Mouse (Mus musculus) C2C12 (cell line): ENCODE results near the gene Ncapg2. TPM values are rescaled to one million over a fixed set of nuclear protein-coding genes. Genes with fewer than 3 reads are reported as not detected.

ENCODE experiments used
- H3K27me3 ChIP-seq: one replicate; pipeline ENCODE4 v1.6.1; 2011; ENCODE audit not compliant: control insufficient read depth, insufficient read depth, insufficient read length
- H3K36me3 ChIP-seq: one replicate; pipeline ENCODE4 v1.6.1; 2011; ENCODE audit not compliant: control insufficient read depth, insufficient read depth
- H3K4me3 ChIP-seq: one replicate; pipeline ENCODE4 v1.5.1; 2011; ENCODE audit warnings: mild to moderate bottlenecking, control low read depth; ENCODE audit not compliant: poor library complexity, insufficient read depth, severe bottlenecking
- H3K79me2 ChIP-seq: one replicate; pipeline ENCODE4 v1.6.1; 2011; ENCODE audit not compliant: control insufficient read depth, insufficient read depth
- H3K79me3 ChIP-seq: one replicate; pipeline ENCODE4 v1.6.1; 2011; ENCODE audit warnings: low read depth, control low read depth
- H3ac ChIP-seq: one replicate; pipeline ENCODE3; 2011; ENCODE audit warnings: low read depth; ENCODE audit not compliant: control insufficient read depth, insufficient read length
- CEBPB ChIP-seq: IDR thresholded peaks from one replicate; pipeline ENCODE4 v1.6.1; 2011; ENCODE audit warnings: low read depth, mild to moderate bottlenecking, control low read depth, moderate library complexity
- CTCF ChIP-seq: IDR thresholded peaks from one replicate; pipeline ENCODE4 v1.5.1; 2011; ENCODE audit not compliant: control insufficient read depth, insufficient read depth, insufficient read length
- FOSL1 ChIP-seq: IDR thresholded peaks from one replicate; pipeline ENCODE4 v1.8.0; 2011; ENCODE audit warnings: mild to moderate bottlenecking, low read length; ENCODE audit not compliant: poor library complexity, insufficient read depth, severe bottlenecking
- MAX ChIP-seq: IDR thresholded peaks from one replicate; pipeline ENCODE4 v1.6.1; 2011; ENCODE audit warnings: mild to moderate bottlenecking, control low read depth
- MYOD1 ChIP-seq: IDR thresholded peaks from one replicate; pipeline ENCODE4 v1.6.1; 2011; ENCODE audit warnings: low read depth; ENCODE audit not compliant: control insufficient read depth, insufficient read length
- MYOG ChIP-seq: IDR thresholded peaks from one replicate; pipeline ENCODE4 v1.6.1; 2011; ENCODE audit not compliant: control insufficient read depth, insufficient read length; ENCODE audit errors: extremely low read depth
- USF1 ChIP-seq: IDR thresholded peaks from one replicate; pipeline ENCODE4 v1.6.1; 2011; ENCODE audit warnings: low read depth, mild to moderate bottlenecking, control low read depth, moderate library complexity
- polyA plus RNA-seq: library from polyadenylated mRNA; unstranded; fragments of >200 nt; fragmentation: generic; extraction: Trizol; gene quantifications from one replicate; pipeline ENCODE4 v1.2.1, GENCODE M21; 2012; ENCODE audit warnings: missing spikeins

Gene Ncapg2
- polyA plus RNA-seq, 1 experiment, result 14.3 TPM

DNA sequence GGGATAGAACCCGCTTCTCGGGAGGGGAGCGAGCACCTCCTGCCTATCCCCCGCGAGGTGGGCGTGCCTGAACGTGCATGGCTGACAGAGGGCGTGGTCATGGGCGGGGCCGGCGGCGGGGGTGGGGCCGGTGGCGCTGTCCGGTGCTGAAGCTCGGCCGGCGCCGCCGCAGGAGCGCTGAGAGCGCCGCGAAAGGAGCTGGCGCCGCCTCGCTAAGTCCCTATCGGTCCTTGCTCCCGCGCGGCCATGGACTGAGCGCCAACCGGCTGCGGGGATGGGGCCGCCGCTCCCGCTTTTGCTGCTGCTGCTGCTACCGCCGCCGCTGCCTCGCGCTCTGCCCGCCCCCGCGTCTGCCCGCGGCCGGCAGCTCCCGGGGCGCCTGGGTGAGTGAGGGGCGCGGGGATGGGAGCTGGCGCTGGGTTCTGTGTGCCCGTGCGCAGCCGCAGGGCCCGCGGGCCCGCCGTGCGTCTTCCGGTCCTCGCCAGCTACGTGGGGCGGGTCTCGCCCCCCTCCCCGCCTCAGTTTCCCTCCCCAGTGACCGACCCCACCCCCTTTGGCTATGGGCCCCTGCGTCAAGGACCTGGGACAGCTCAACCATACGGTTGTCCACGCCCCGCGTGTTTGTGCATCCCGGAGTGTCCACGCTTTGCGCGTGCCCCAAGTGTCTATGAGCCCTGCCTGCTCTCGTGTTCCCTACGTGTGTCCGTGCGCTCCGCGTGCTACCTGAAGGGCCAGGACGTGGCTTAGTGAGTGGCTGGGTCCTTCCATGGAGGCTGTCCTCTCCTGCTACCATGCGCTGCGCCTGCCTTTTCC is 80.6 kb downstream of the Ncapg2 start, which contains the start of gene Ptprn2:
Ptprn2 (plus strand) TSS at position 130 of the 813 bp plus-strand sequence.
- H3ac ChIP-seq, result no peak within 1 kb of the TSS
- TF ChIP-seq CTCF, result no peak
- TF ChIP-seq FOSL1, result no peak
- no peak for TF ChIP-seq USF1
- H3K36me3 ChIP-seq, result no peaks in the 10 kb centered on the region
- H3K27me3 ChIP-seq, result peaks cover 14% of the 10 kb centered on the region
- no peak within 1 kb of the TSS for H3K4me3 ChIP-seq
- no peaks in the 10 kb centered on the region for H3K79me3 ChIP-seq
- no peaks in the 10 kb centered on the region for H3K79me2 ChIP-seq

DNA sequence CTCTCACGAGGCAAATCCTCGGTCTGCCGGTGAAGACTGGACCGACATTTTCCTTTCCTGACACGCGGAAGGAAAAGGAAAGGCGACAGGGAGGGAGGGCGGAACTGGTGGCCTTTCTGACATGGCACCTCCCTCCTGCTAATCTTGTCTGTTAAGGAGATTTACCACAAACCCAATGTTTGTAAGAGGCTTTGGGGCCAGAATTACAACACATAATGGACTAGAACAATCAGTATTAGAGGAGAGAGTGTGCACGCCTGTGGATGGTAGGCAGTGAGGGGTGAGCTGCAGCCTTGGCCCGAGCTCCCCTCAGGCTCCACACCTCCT is 81.2 kb downstream of the Ncapg2 start:
- TF ChIP-seq MYOD1 (no peak), CTCF (no peak), FOSL1 (no peak), CEBPB (no peak), USF1 (no peak), MYOG (no peak)
- no peaks in the 10 kb centered on the region for H3K79me2 ChIP-seq
- no peak overlapping the region for H3ac ChIP-seq
- H3K4me3 ChIP-seq, result no peak overlapping the region
- no peaks in the 10 kb centered on the region for H3K36me3 ChIP-seq
- H3K79me3 ChIP-seq, result no peaks in the 10 kb centered on the region
- peaks cover 14% of the 10 kb centered on the region for H3K27me3 ChIP-seq

DNA sequence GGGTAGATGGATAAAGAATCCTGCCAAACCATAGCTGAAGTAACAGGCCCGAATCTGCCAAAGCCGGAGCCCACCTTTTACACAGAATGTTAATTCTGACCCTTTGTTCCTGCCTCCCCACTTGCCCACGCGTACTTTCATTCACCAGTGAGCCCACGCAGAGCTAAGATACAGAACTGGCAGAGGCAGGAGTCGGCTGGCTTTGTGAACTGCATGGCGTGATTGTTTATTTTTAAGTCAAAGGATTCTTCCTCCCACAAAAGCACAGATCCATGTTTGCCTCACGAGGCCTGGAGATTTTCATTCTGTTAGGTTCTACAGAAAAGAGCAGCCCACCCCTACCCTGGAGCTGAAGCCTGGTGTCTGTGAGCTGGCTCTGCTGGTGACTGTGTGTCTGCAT is 83.6 kb downstream of the Ncapg2 start:
- TF ChIP-seq CEBPB (no peak), CTCF (no peak), MAX (no peak), FOSL1 (no peak), USF1 (no peak), MYOG (no peak), MYOD1 (no peak)
- no peak overlapping the region for H3K4me3 ChIP-seq

DNA sequence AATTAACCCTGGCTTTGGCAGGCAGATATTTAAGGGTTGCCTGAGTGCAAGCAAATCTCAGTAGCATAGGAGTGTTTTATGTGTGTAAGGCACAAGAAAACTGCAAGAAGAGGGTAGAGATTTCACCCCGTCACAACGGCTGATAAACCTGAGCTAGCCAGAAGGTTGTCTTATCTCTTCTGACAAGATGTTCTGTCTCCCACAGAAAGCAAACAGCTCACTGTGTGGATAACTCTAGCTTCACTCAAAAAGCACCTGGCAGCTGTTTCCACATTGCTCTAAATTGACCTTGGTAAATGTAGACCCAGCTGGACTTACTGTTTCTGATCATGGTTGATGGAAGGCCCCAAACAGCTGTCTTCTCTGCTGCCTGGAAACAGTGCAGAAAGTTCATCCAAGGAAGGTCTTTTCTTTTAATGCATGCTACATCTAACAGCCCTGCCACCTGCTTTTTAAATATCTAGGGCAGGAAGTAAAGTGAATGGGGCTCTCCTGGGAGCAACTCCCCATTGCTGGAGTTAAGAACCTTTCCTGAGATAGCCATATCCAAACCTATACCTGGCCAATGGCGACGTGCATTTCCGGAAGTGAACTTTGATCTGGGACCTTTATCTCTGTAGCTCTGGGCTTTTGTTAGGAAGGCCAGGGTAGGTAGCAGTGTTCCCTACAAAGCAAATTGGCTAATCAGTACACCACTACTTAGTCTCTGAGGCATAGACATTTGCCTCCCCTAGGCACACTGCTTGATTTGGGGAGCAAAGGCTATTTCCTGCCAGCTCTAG is 85.6 kb downstream of the Ncapg2 start:
- Histone ChIP-seq H3K79me2 (no peaks in the 10 kb centered on the region), H3K79me3 (no peaks in the 10 kb centered on the region), H3ac (no peak overlapping the region), H3K27me3 (peaks cover 14% of the 10 kb centered on the region), H3K4me3 (no peak overlapping the region), H3K36me3 (no peaks in the 10 kb centered on the region)
- TF ChIP-seq CTCF (no peak), CEBPB (no peak), FOSL1 (no peak), MYOD1 (no peak), MYOG (no peak), USF1 (no peak), MAX (no peak)

More for the DNA sequence above, 83.6 kb downstream of the Ncapg2 start:
- Histone ChIP-seq H3K36me3 (no peaks in the 10 kb centered on the region), H3K79me2 (no peaks in the 10 kb centered on the region), H3K79me3 (no peaks in the 10 kb centered on the region), H3ac (no peak overlapping the region), H3K27me3 (peaks cover 14% of the 10 kb centered on the region)

DNA sequence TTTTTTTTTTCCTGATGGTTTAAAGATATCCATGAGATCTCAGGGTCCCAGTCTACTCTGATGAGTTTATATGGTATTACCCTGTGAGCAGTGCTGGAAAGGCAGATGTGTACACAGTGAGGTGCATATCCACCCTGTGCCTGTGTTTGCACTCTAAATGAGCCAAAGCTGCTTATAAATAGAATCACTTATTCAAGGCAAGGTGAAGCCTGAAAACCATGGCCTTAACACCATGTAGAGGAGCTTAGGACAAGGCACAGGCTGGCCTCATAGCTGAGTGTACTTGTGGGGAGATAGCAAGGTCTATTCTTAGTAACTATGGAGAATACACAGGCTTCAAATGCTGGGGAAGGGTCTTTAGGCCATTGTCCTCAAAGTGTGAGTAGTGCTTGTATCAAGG is 93.5 kb downstream of the Ncapg2 start:
- no peak overlapping the region for H3ac ChIP-seq
- H3K27me3 ChIP-seq, result no peaks in the 10 kb centered on the region
- no peaks in the 10 kb centered on the region for H3K79me3 ChIP-seq
- H3K79me2 ChIP-seq, result no peaks in the 10 kb centered on the region
- no peak overlapping the region for H3K4me3 ChIP-seq
- TF ChIP-seq FOSL1, result no peak
- TF ChIP-seq USF1, result no peak
- no peak for TF ChIP-seq MAX
- no peak for TF ChIP-seq MYOG
- TF ChIP-seq CTCF, result no peak
- TF ChIP-seq MYOD1, result no peak
- TF ChIP-seq CEBPB, result no peak
- H3K36me3 ChIP-seq, result no peaks in the 10 kb centered on the region
